Mouse (Mus musculus) heart, adult 2 months (tissue): ENCODE measurements around the gene Mphosph6.

Experiments
- CTCF ChIP-seq: fragments of 200-600 bp; IDR thresholded peaks from 2 replicates; pipeline ENCODE4 v1.8.1; 2022; ENCODE audit warnings: antibody characterized with exemption, mild to moderate bottlenecking, moderate library complexity
- EP300 ChIP-seq: fragments of 200-500 bp; IDR thresholded peaks from 2 replicates; pipeline ENCODE4 v1.6.1; 2011; ENCODE audit warnings: low read depth, low read length, control low read depth; ENCODE audit not compliant: insufficient read depth
- POLR2A ChIP-seq: fragments of 200-500 bp; IDR thresholded peaks from 2 replicates; pipeline ENCODE4 v1.6.1; 2011; ENCODE audit warnings: mild to moderate bottlenecking, low read depth, low read length, control low read depth; ENCODE audit not compliant: insufficient read depth

DNA sequence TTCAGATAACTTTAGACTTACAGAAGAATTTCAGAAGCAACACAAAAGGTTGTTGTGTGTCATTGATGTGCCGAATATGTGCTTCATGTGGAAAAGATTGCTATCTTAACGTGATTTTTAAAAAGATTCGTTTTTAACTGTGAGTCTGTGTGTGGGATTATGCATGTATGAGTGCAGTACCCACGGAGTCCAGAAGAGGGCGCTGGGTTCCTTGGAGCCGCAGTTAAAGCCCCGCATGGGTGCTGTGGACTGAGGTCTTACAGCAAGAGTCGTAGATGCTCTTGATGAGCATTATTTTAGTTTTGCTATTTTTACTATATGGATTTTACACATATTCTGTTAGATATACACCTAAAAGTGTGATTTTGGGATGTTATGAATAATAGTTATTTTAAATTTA is 42.0 kb upstream of the Mphosph6 start:
- TF ChIP-seq POLR2A (no peak), CTCF (peak; percentile 30), EP300 (no peak)
